Mouse (Mus musculus): ENCODE measurements around the gene Kcnh4. TPM values are rescaled to one million over a fixed set of nuclear protein-coding genes. Genes with fewer than 3 reads are reported as not detected.
A peak's percentile ranks its signal among the peaks of the same experiment; 100 is the strongest.

Kcnh4 gene
- polyA plus RNA-seq, 1 experiment from 2014 or later = 1.1 TPM

DNA sequence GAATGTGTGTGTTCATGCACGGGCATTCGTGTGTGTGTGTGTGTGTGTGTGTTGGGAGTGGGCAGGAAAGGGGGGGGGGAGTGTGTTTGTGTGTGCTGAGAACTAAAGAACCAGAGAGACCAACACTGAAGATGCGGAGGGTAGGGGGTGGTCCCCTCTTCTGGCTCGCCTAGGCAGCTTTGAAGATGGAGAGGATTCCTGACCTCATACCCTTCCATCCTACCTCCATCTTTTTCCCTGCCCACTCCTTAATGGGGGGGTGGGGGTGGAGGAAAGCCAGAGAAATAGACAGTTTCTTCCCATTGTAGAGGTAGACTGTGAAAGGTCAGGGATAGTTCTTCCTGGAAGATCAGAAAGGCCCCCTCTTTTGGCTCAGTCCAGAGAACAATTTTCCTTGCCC is 46.6 kb downstream of the Kcnh4 start:
- Histone ChIP-seq H3K4me1 (peaks cover 50% of the 10 kb centered on the region), H3K36me3 (peaks cover 61% of the 10 kb centered on the region), H3K9me3 (replicated peaks) (no peaks in the 10 kb centered on the region), H3K27me3 (ENCODE audit: low read depth, poor library complexity, severe bottlenecking) (no peaks in the 10 kb centered on the region), H3K4me3 (peak overlapping the region; percentile 42), H3K27ac (replicated peaks) (peak overlapping the region; percentile 98)
- DNase-seq (ENCODE audit: low spot score) = no peak
- 52% methylated on average over 4 of the region's 4 CpGs for WGBS

DNA sequence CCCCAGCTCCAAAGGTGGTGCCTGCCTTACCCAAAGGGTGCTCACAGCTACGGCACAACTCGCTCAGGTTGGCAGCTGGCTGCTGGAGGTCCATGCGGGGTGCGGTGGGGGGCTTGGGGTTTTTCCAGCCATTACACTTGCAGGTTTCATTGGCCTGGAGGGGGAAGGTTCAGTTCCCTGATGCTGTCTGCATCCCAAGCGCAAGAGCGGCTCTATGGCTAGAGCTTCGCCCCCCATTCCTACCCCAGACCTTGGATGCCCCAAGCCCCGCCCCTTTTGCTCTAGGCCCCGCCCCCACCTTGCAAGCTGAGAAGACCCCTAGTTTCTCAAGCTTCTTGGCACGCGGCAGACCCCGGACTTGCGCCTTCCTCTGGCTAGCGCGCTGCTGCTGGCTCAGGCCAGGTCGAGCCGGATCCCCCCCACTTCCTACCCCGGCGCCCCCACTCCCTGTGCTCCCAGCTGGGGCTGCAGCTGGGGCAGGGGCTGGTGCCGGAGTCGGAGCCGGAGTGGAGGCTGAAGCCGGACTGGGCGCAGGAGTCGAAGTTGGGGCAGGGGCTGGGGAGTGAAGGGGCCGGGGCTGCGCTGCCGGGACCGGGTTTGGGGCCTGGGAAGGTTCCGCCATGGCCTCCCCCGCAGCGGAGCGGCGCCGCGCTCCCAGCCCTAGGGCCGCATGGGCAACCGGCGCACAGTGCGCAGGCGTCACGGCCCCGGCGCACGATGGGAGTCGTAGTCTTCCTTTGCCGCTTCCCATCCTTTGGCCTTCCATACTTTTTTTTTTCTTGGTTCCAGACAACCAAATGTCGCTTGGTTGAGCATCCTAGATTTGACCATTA is 47.7 kb downstream of the Kcnh4 start, which contains the start of gene Kat2a:
Gene Kat2a, minus strand, starts transcription at position 683 of the 833 bp plus-strand sequence.
- DNase-seq (ENCODE audit: low spot score) = peak; percentile 81
- WGBS = 3% methylated on average over 48 of the region's 48 CpGs
- no peaks in the 10 kb centered on the region for H3K9me3 ChIP-seq (replicated peaks)
- H3K27me3 ChIP-seq (ENCODE audit: low read depth, poor library complexity, severe bottlenecking) = no peaks in the 10 kb centered on the region
- H3K4me1 ChIP-seq = peaks cover 50% of the 10 kb centered on the region
- H3K4me3 ChIP-seq = peak within 1 kb of the TSS; percentile 91
- H3K36me3 ChIP-seq = peaks cover 61% of the 10 kb centered on the region
- peak within 1 kb of the TSS; percentile 98 for H3K27ac ChIP-seq (replicated peaks)

DNA sequence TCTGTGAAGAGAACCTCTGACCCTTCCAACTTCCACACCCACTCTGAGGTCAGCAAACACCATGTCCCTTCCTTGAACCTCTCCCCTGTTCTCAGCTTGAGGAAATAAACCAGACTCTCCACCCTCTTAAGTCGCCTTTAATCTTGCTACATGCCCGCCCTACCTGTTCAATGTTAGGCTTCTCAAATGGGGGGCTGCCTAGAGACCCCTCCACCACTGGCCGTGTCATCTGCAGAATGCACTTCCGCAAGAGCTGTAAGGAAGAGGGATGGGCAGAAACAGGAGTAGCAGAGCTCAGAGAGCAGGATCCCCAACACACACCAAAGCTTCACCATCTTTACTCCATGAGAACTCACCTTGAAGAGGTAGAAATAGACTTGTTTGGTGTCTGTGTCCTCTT is 48.8 kb downstream of the Kcnh4 start:
- Histone ChIP-seq H3K9me3 (replicated peaks) (no peaks in the 10 kb centered on the region), H3K27ac (replicated peaks) (no peak overlapping the region), H3K36me3 (peaks cover 61% of the 10 kb centered on the region), H3K27me3 (ENCODE audit: low read depth, poor library complexity, severe bottlenecking) (no peaks in the 10 kb centered on the region), H3K4me3 (peak overlapping the region; percentile 91; the same call in 1 of the 2 replicates), H3K4me1 (peaks cover 50% of the 10 kb centered on the region)
- WGBS = 94% methylated on average over 4 of the region's 4 CpGs
- no peak for DNase-seq (ENCODE audit: low spot score)

DNA sequence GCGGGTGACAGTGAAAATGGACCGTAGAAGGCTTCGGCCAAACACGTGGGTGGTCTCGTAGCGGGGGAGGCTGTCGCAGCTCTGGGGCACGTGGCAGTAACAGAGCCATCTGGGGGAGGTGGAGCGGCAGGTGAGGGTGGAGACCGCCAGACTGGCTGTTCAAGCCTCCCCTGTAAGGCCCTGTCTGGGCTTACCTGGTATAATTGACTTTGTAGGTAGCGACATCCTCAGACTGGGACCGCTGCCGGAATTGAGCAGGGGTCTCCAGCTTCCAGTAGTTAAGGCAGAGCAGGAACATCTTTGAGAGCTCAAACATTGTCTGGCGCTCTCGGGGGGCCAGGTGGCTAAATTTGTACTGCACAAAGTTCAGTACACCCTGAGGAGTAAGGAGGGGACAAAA is 49.2 kb downstream of the Kcnh4 start:
- H3K4me1 ChIP-seq = peaks cover 50% of the 10 kb centered on the region
- no peaks in the 10 kb centered on the region for H3K27me3 ChIP-seq (ENCODE audit: low read depth, poor library complexity, severe bottlenecking)
- no peak for DNase-seq (ENCODE audit: low spot score)
- 97% methylated on average over 15 of the region's 15 CpGs for WGBS
- H3K9me3 ChIP-seq (replicated peaks) = no peaks in the 10 kb centered on the region
- no peak overlapping the region for H3K27ac ChIP-seq (replicated peaks)
- H3K36me3 ChIP-seq = peaks cover 61% of the 10 kb centered on the region
- H3K4me3 ChIP-seq = peak overlapping the region; percentile 91; the same call in 1 of the 2 replicates

DNA sequence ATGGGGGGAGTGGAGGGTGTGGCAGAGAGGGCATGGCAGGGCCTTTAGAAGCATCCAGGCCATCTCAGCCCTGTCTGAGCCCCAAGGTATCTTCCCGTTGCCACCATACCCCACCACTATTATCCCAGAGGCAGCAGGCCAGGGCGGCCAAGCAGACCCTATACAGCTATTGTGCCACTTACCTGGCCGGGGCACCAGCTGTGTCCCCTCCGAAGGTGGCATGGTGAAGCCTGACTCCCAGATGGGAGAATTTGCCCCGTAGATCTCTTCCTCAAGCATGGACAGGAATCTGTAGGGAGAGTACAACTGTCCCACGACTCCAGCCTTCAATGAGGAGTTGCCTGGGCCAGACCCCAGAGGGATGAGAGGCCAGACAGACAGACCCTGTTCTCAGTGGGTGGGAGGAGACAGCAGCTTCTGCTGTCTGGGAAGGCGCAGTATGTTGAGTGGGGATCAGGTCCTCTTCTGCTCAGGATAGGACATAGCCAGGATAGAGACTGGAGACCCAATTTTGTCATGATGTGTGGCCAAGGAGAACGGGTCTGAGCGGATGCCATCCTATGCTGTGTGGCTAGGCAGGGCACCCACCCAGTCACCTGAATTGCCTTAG is 50.4 kb downstream of the Kcnh4 start:
- H3K36me3 ChIP-seq = peaks cover 66% of the 10 kb centered on the region
- H3K9me3 ChIP-seq (replicated peaks) = no peaks in the 10 kb centered on the region
- no peak overlapping the region for H3K4me3 ChIP-seq
- H3K27ac ChIP-seq (replicated peaks) = no peak overlapping the region
- WGBS = 94% methylated on average over 9 of the region's 9 CpGs
- no peak for DNase-seq (ENCODE audit: low spot score)
- peaks cover 45% of the 10 kb centered on the region for H3K4me1 ChIP-seq
- H3K27me3 ChIP-seq (ENCODE audit: low read depth, poor library complexity, severe bottlenecking) = no peaks in the 10 kb centered on the region

DNA sequence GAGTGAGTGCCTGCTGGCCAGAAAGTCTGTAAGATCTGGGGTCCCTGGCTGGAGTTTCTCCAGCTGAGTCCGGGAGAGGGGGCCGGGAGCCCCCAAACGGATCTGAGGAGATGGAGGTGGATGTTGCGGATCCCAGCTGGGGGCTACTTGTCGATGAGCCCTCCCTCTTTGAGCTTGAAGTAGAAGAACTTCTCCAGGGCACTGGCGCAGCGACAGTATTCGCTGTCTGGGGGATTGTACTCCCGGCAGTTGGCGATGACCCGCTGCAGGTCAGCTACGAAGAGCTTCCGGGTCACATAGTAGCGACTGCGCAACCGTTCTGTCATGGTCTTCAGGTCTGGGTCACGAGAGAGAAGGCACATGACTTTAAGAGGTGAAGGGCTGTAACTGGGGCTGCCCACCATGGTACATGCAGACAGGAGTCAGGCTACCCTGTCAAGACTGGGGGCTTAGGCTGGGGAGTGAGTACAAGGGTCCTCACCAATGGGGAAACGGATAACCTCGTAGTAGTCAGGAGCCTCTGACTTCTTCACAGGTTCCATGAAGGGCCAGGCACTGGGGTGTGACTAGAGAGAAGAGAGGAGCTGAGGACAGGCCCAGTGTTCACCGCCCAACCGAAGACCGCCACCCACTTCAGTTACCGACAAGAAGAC is 54.5 kb downstream of the Kcnh4 start:
- no peak for DNase-seq (ENCODE audit: low spot score)
- 92% methylated on average over 23 of the region's 23 CpGs for WGBS
- Histone ChIP-seq H3K27me3 (ENCODE audit: low read depth, poor library complexity, severe bottlenecking) (peaks cover 14% of the 10 kb centered on the region), H3K4me1 (peaks cover 28% of the 10 kb centered on the region), H3K4me3 (0 out of 2 replicates have a peak overlapping the region, but pooled peaks have one; percentile 9), H3K36me3 (peaks cover 60% of the 10 kb centered on the region), H3K9me3 (replicated peaks) (no peaks in the 10 kb centered on the region), H3K27ac (replicated peaks) (no peak overlapping the region)

DNA sequence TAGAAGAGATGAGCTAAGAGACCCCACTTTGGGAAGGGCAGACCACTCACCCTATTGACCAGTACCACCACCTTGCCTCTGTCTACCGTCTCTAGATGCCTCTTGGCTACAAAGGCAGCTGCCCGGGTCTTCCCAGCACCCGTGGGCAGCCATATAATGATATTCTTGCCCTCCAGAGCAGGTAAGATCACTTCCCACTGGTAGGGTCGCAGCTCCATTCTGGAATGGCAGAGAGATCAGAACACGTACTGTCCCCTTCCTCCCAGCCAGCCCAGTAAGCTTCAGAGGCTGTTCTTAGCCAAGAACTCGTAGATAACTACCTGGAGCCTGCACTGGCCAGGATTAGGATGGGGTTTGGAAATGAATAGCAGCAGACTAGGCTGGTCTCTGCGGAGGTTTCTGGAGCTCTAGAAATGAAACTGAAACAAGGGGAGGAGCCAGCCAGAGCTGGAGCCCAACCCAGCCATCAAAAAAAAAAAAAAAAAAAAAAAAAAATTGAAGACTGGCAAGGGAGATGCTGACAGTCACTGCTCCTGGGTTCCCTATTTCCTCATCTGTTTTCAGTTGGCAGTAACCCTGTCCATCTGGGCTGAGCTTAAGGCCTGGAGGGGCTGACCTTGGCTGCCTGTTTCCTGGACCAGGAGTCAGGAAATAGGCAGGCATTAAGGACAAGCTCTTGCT is 55.8 kb downstream of the Kcnh4 start, which contains the start of gene Dhx58:
Gene Dhx58, minus strand, starts transcription at position 421 of the 681 bp plus-strand sequence.
- Histone ChIP-seq H3K27me3 (ENCODE audit: low read depth, poor library complexity, severe bottlenecking) (peaks cover 14% of the 10 kb centered on the region), H3K36me3 (peaks cover 48% of the 10 kb centered on the region), H3K27ac (replicated peaks) (no peak within 1 kb of the TSS), H3K4me3 (0 out of 2 replicates have a peak within 1 kb of the TSS, but pooled peaks have one; percentile 9), H3K4me1 (peaks cover 28% of the 10 kb centered on the region), H3K9me3 (replicated peaks) (no peaks in the 10 kb centered on the region)
- no peak for DNase-seq (ENCODE audit: low spot score)
- WGBS = 75% methylated on average over 7 of the region's 7 CpGs

DNA sequence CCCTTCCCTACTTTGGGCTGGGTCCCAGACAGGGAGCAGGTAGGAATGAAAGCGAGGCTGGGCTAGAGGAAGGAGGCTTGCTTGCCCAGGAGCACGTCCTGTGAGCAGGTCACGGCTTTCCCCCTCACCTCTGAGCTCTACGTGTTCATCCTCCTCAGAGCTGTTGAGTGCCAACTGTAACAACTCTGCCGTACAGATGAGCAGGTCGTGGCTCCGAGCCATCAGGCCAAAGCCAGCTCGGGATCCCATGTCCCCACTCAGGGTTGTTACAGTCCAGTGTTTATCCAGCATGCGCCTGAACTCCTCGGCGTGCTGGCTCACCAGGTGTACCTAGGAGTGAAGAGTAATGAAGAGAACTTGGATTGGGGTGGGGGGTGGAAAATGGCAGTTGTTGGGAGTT is 56.4 kb downstream of the Kcnh4 start:
- H3K4me3 ChIP-seq = no peak overlapping the region
- peaks cover 14% of the 10 kb centered on the region for H3K27me3 ChIP-seq (ENCODE audit: low read depth, poor library complexity, severe bottlenecking)
- DNase-seq (ENCODE audit: low spot score) = no peak
- 71% methylated on average over 11 of the region's 11 CpGs for WGBS
- H3K36me3 ChIP-seq = peaks cover 42% of the 10 kb centered on the region
- no peaks in the 10 kb centered on the region for H3K9me3 ChIP-seq (replicated peaks)
- peaks cover 28% of the 10 kb centered on the region for H3K4me1 ChIP-seq
- no peak overlapping the region for H3K27ac ChIP-seq (replicated peaks)

DNA sequence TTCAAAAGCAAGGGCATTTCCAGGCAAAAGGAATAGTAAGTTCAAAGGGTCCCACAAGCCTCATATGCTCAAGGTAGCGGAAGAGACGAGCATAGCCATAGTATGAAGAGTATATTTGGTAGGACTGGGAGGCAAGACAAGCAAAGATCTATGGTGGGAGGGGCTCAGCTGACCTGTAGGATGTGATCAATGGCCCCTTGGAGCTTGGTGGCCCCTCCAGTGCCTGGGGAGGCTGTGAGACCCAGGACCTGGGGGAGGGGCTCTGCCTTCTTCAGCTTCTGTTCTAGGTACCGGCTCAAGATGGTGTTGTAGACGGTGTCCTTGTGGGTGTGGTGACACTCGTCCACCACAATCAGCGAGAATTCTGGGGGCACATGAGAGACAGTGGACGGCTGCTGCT is 56.8 kb downstream of the Kcnh4 start:
- no peaks in the 10 kb centered on the region for H3K9me3 ChIP-seq (replicated peaks)
- WGBS = 51% methylated on average over 7 of the region's 7 CpGs
- H3K27ac ChIP-seq (replicated peaks) = no peak overlapping the region
- H3K4me1 ChIP-seq = peaks cover 28% of the 10 kb centered on the region
- H3K4me3 ChIP-seq = no peak overlapping the region
- peaks cover 14% of the 10 kb centered on the region for H3K27me3 ChIP-seq (ENCODE audit: low read depth, poor library complexity, severe bottlenecking)
- peaks cover 37% of the 10 kb centered on the region for H3K36me3 ChIP-seq
- DNase-seq (ENCODE audit: low spot score) = no peak

DNA sequence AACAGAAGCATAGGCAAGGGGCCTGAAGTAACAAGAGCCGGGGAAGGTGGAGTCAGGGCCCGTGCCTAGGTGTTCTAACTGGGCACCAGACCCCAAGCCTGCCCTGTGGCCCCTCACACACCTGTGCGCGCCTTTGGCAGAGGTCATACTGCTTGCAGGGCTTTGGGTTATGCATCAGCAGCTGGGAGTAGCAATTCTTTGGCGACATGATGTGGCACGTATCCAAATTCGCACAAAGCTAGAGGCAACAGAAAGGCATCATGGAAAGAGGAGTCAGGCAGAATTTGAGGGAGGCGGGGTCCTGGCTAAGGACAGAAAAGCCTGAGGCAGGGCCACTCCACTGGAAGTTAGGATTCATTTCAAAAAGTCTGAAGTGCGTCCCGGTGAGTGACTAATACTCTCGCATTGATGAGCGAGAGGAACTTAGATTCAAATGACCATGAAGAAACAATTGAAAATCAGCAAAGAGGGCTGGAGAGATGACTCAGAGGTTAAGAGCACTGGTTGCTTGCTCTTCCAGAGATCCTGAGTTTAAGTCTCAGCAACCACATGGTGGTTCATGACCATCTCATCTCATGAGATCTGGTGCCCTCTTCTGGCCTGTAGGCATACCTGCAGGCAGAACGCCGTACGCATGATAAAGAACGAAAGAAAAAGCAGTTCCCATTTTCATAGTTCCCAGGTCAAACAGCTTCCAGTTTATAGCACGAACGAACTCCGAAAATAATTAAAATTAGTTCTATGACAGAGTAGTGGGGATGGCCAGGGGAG is 57.5 kb downstream of the Kcnh4 start:
- H3K27me3 ChIP-seq (ENCODE audit: low read depth, poor library complexity, severe bottlenecking) = peaks cover 14% of the 10 kb centered on the region
- WGBS = 40% methylated on average over 19 of the region's 19 CpGs
- H3K4me3 ChIP-seq = no peak overlapping the region
- H3K4me1 ChIP-seq = peaks cover 28% of the 10 kb centered on the region
- peak; percentile 66 for DNase-seq (ENCODE audit: low spot score)
- no peak overlapping the region for H3K27ac ChIP-seq (replicated peaks)
- no peaks in the 10 kb centered on the region for H3K9me3 ChIP-seq (replicated peaks)
- peaks cover 31% of the 10 kb centered on the region for H3K36me3 ChIP-seq

DNA sequence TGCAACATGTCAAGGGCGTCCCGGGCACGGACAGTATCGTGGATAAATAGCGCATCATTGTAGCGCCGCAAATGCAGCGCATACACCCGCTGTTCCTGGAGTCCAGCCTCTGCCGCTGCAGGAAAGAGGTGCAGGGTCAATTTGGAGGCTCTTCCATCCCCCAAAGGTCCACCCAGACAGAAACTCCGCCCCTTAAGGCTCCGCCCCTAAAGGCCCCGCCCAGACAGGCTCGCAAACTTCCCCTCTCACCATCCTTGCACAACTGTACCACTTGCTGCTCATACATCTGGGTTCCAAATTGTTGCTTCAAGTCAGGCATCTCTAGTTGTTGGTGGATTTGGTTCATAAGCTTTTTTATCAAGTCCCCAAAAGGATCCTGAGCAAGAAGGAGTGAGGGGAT is 58.4 kb downstream of the Kcnh4 start:
- Histone ChIP-seq H3K4me3 (peak overlapping the region; percentile 39), H3K4me1 (peaks cover 28% of the 10 kb centered on the region), H3K27ac (replicated peaks) (no peak overlapping the region), H3K9me3 (replicated peaks) (no peaks in the 10 kb centered on the region), H3K27me3 (ENCODE audit: low read depth, poor library complexity, severe bottlenecking) (peaks cover 14% of the 10 kb centered on the region), H3K36me3 (peaks cover 21% of the 10 kb centered on the region)
- WGBS = 4% methylated on average over 14 of the region's 14 CpGs
- DNase-seq (ENCODE audit: low spot score) = peak; percentile 38

DNA sequence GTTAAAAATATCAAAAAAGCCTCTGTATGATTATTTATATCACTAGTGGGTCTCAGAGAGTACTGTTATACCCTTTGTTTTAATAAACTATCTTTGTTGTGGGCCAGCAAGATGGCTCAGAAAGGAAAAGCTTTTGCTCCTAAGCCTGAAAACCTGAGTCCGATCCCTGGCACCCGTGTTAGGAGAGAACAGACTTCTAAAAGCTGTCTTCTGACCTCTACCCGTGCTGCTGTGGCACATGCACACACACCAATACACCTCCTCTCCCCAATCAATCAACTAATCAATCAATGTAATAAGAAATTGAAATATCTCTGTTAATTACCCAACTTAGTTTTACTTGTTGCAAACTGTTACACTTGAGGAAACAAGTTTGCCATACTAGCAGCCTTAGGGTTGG is 59.0 kb downstream of the Kcnh4 start:
- H3K9me3 ChIP-seq (replicated peaks) = no peaks in the 10 kb centered on the region
- peaks cover 14% of the 10 kb centered on the region for H3K27me3 ChIP-seq (ENCODE audit: low read depth, poor library complexity, severe bottlenecking)
- no peak overlapping the region for H3K27ac ChIP-seq (replicated peaks)
- H3K4me1 ChIP-seq = peaks cover 28% of the 10 kb centered on the region
- peak overlapping the region; percentile 39 for H3K4me3 ChIP-seq
- WGBS = 83% methylated on average over 3 of the region's 3 CpGs
- no peak for DNase-seq (ENCODE audit: low spot score)
- H3K36me3 ChIP-seq = peaks cover 15% of the 10 kb centered on the region
